Mouse (Mus musculus) midbrain, embryonic 15.5 days (tissue): ENCODE measurements around the gene Itsn2. TPM values are rescaled to one million over a fixed set of nuclear protein-coding genes. Genes with fewer than 3 reads are reported as not detected.
"Not testable (repeated sequence)": the region's sequence is repeated elsewhere in the genome, so short reads cannot be mapped to it uniquely, and the experiment has no call there.

Experiments
- ATAC-seq: fragments of 200-750 bp; cut with Nextera tagmentation; replicated peaks from 2 replicates; pipeline ENCODE4 v1.8.0; 2017; ENCODE audit warnings: moderate TSS enrichment
- H3K27ac ChIP-seq: fragments of 300-500 bp; sonication (generic); 2 replicates; pipeline ENCODE4 v1.5.1; 2015; ENCODE audit warnings: mild to moderate bottlenecking, inconsistent platforms
- H3K27me3 ChIP-seq: fragments of 300-500 bp; sonication (generic); replicated peaks from 2 replicates; pipeline ENCODE4 v1.6.1; 2015; ENCODE audit warnings: inconsistent platforms
- H3K36me3 ChIP-seq: fragments of 300-500 bp; sonication (generic); replicated peaks from 2 replicates; pipeline ENCODE4 v1.6.1; 2015; ENCODE audit warnings: inconsistent platforms
- H3K4me1 ChIP-seq: fragments of 300-500 bp; sonication (generic); 2 replicates; pipeline ENCODE4 v1.6.1; 2015; ENCODE audit warnings: inconsistent platforms
- H3K4me2 ChIP-seq: fragments of 300-500 bp; sonication (generic); 2 replicates; pipeline ENCODE4 v1.6.1; 2015; ENCODE audit warnings: inconsistent platforms, mild to moderate bottlenecking, moderate library complexity
- H3K4me3 ChIP-seq: fragments of 300-500 bp; sonication (generic); 2 replicates; pipeline ENCODE4 v1.5.1; 2015; ENCODE audit warnings: mild to moderate bottlenecking, inconsistent platforms
- H3K9ac ChIP-seq: fragments of 300-500 bp; sonication (generic); 2 replicates; pipeline ENCODE4 v1.6.1; 2015; ENCODE audit warnings: mild to moderate bottlenecking, inconsistent platforms
- H3K9me3 ChIP-seq: fragments of 300-500 bp; sonication (generic); 2 replicates; pipeline ENCODE4 v1.6.1; 2016; ENCODE audit warnings: inconsistent platforms
- WGBS: fragments of 180-500 bp; shearing (Covaris S2); methylation state at CpG from one replicate; pipeline ENCODE4 v1.1.7; 2015; ENCODE audit warnings: mixed read lengths; 5-methylcytosine and 5-hydroxymethylcytosine counted together
- polyA plus RNA-seq: library from polyadenylated mRNA; unstranded; fragments of >200 nt; fragmentation: Nextera tagmentation; extraction: Ambion mirVana; gene quantifications from 2 replicates; pipeline ENCODE4 v1.2.1, GENCODE M21; 2015

Gene Itsn2
- polyA plus RNA-seq = 21.9 and 25.0 TPM in 2 replicates

- WGBS = under 1% methylated on average over 48 of the region's 49 CpGs
- peak; percentile 89 for ATAC-seq
- H3K4me2 ChIP-seq = peak within 1 kb of the TSS; percentile 64
- peak within 1 kb of the TSS; percentile 68 for H3K9ac ChIP-seq
- H3K27ac ChIP-seq = peak within 1 kb of the TSS; percentile 71
- no peaks in the 10 kb centered on the region for H3K36me3 ChIP-seq
- H3K9me3 ChIP-seq = no peaks in the 10 kb centered on the region
- peak within 1 kb of the TSS; percentile 79 for H3K4me3 ChIP-seq
- H3K27me3 ChIP-seq = no peaks in the 10 kb centered on the region
- H3K4me1 ChIP-seq = peaks cover 8% of the 10 kb centered on the region
These were observed at the start of gene Itsn2, which contains the start of gene Gm3625 for GRCm38 (mm10) chr12:4592541-4593165. Gene Itsn2, plus strand, starts transcription at chr12:4592638. Gene Gm3625, minus strand, starts transcription at chr12:4592927.

- WGBS = 91% methylated on average over 5 of the region's 5 CpGs
- Histone ChIP-seq H3K4me3 (no peak overlapping the region), H3K27me3 (no peaks in the 10 kb centered on the region; the same call in 1 of the 2 replicates), H3K36me3 (no peaks in the 10 kb centered on the region), H3K9me3 (no peaks in the 10 kb centered on the region), H3K27ac (no peak overlapping the region), H3K4me1 (peaks cover 3% of the 10 kb centered on the region), H3K9ac (no peak overlapping the region), H3K4me2 (no peak overlapping the region)
- ATAC-seq = no peak
These were observed 48.0 kb upstream of the Itsn2 start for GRCm38 (mm10) chr12:4544400-4544919.

- Histone ChIP-seq H3K9ac (no peak overlapping the region), H3K9me3 (no peaks in the 10 kb centered on the region), H3K36me3 (no peaks in the 10 kb centered on the region), H3K27me3 (no peaks in the 10 kb centered on the region; the same call in 1 of the 2 replicates), H3K4me1 (peaks cover 3% of the 10 kb centered on the region), H3K27ac (no peak overlapping the region), H3K4me2 (no peak overlapping the region), H3K4me3 (no peak overlapping the region)
- ATAC-seq = no peak
These were observed 47.0 kb upstream of the Itsn2 start for GRCm38 (mm10) chr12:4545425-4545824.

GRCm38 (mm10) chr12:4546491-4546890 lies 45.9 kb upstream of the Itsn2 start:
- Histone ChIP-seq H3K36me3 (no peaks in the 10 kb centered on the region), H3K27me3 (no peaks in the 10 kb centered on the region; the same call in 1 of the 2 replicates), H3K27ac (no peak overlapping the region), H3K4me1 (peaks cover 3% of the 10 kb centered on the region), H3K9me3 (no peaks in the 10 kb centered on the region), H3K9ac (no peak overlapping the region), H3K4me3 (no peak overlapping the region), H3K4me2 (no peak overlapping the region)
- 74% methylated on average over 5 of the region's 5 CpGs for WGBS
- ATAC-seq = no peak

- H3K4me1 ChIP-seq = peaks cover 3% of the 10 kb centered on the region
- WGBS = 57% methylated on average over 14 of the region's 14 CpGs
- no peak overlapping the region for H3K4me3 ChIP-seq
- H3K4me2 ChIP-seq = no peak overlapping the region
- no peaks in the 10 kb centered on the region; the same call in 1 of the 2 replicates for H3K27me3 ChIP-seq
- ATAC-seq = no peak; the same call in 1 of the 2 replicates
- H3K9ac ChIP-seq = no peak overlapping the region
- no peak overlapping the region for H3K27ac ChIP-seq
- no peaks in the 10 kb centered on the region for H3K36me3 ChIP-seq
- no peaks in the 10 kb centered on the region for H3K9me3 ChIP-seq
These were observed 44.9 kb upstream of the Itsn2 start for GRCm38 (mm10) chr12:4547557-4547956.

GRCm38 (mm10) chr12:4548053-4549013 lies 44.1 kb upstream of the Itsn2 start:
- H3K9me3 ChIP-seq = no peaks in the 10 kb centered on the region
- H3K4me3 ChIP-seq = peak overlapping the region; percentile 23
- peak overlapping the region; percentile 50 for H3K4me2 ChIP-seq
- H3K9ac ChIP-seq = no peak overlapping the region
- peaks cover 3% of the 10 kb centered on the region for H3K4me1 ChIP-seq
- 22% methylated on average over 18 of the region's 18 CpGs for WGBS
- peak; percentile 92 for ATAC-seq
- H3K36me3 ChIP-seq = no peaks in the 10 kb centered on the region
- H3K27ac ChIP-seq = no peak overlapping the region
- H3K27me3 ChIP-seq = no peaks in the 10 kb centered on the region; the same call in 1 of the 2 replicates

GRCm38 (mm10) chr12:4553704-4554103 lies 38.7 kb upstream of the Itsn2 start:
- not testable (repeated sequence) for H3K4me3 ChIP-seq, H3K4me2 ChIP-seq, H3K9me3 ChIP-seq, H3K27me3 ChIP-seq, H3K9ac ChIP-seq, H3K36me3 ChIP-seq, H3K4me1 ChIP-seq, ATAC-seq, H3K27ac ChIP-seq
- WGBS = 86% methylated on average over 3 of the region's 3 CpGs

GRCm38 (mm10) chr12:4555451-4555850 lies 37.0 kb upstream of the Itsn2 start:
- Histone ChIP-seq H3K27me3 (no peaks in the 10 kb centered on the region), H3K27ac (no peak overlapping the region), H3K4me2 (no peak overlapping the region), H3K9me3 (no peaks in the 10 kb centered on the region), H3K36me3 (no peaks in the 10 kb centered on the region), H3K4me3 (no peak overlapping the region), H3K9ac (no peak overlapping the region), H3K4me1 (no peaks in the 10 kb centered on the region)
- 70% methylated on average over 5 of the region's 6 CpGs for WGBS
- no peak for ATAC-seq

GRCm38 (mm10) chr12:4556891-4557290 lies 35.5 kb upstream of the Itsn2 start:
- H3K4me1 ChIP-seq = no peaks in the 10 kb centered on the region
- no peaks in the 10 kb centered on the region for H3K36me3 ChIP-seq
- no peaks in the 10 kb centered on the region for H3K9me3 ChIP-seq
- no peak overlapping the region for H3K4me3 ChIP-seq
- H3K9ac ChIP-seq = no peak overlapping the region
- no peak overlapping the region for H3K27ac ChIP-seq
- ATAC-seq = no peak
- WGBS = 88% methylated on average over 9 of the region's 9 CpGs
- H3K27me3 ChIP-seq = no peaks in the 10 kb centered on the region
- no peak overlapping the region for H3K4me2 ChIP-seq

- H3K27me3 ChIP-seq = no peaks in the 10 kb centered on the region
- H3K36me3 ChIP-seq = no peaks in the 10 kb centered on the region
- H3K4me3 ChIP-seq = no peak overlapping the region
- H3K27ac ChIP-seq = no peak overlapping the region
- ATAC-seq = no peak
- 83% methylated on average over 3 of the region's 3 CpGs for WGBS
- no peak overlapping the region for H3K4me2 ChIP-seq
- no peak overlapping the region for H3K9ac ChIP-seq
- no peaks in the 10 kb centered on the region for H3K4me1 ChIP-seq
- H3K9me3 ChIP-seq = no peaks in the 10 kb centered on the region
These were observed 35.0 kb upstream of the Itsn2 start for GRCm38 (mm10) chr12:4557436-4557835.

GRCm38 (mm10) chr12:4558013-4558412 lies 34.4 kb upstream of the Itsn2 start:
- Histone ChIP-seq H3K4me2 (no peak overlapping the region), H3K9me3 (no peaks in the 10 kb centered on the region), H3K36me3 (no peaks in the 10 kb centered on the region), H3K27ac (no peak overlapping the region), H3K9ac (no peak overlapping the region), H3K4me1 (no peaks in the 10 kb centered on the region), H3K4me3 (no peak overlapping the region), H3K27me3 (no peaks in the 10 kb centered on the region)
- no peak for ATAC-seq
- WGBS = 74% methylated on average over 3 of the region's 3 CpGs
